Mouse (Mus musculus) B cell, adult 67 days (primary cell): ENCODE measurements around the gene Thap8. TPM values are rescaled to one million over a fixed set of nuclear protein-coding genes. Genes with fewer than 3 reads are reported as not detected.

Experiments
- total RNA-seq, 2 experiments: library from RNA; stranded (reverse); gene quantifications; 4 replicates each; pipeline ENCODE4 v1.2.4; 2023

The Thap8 gene
- total RNA-seq, result 1 to 10 TPM; 2.1 to 2.4 TPM

DNA sequence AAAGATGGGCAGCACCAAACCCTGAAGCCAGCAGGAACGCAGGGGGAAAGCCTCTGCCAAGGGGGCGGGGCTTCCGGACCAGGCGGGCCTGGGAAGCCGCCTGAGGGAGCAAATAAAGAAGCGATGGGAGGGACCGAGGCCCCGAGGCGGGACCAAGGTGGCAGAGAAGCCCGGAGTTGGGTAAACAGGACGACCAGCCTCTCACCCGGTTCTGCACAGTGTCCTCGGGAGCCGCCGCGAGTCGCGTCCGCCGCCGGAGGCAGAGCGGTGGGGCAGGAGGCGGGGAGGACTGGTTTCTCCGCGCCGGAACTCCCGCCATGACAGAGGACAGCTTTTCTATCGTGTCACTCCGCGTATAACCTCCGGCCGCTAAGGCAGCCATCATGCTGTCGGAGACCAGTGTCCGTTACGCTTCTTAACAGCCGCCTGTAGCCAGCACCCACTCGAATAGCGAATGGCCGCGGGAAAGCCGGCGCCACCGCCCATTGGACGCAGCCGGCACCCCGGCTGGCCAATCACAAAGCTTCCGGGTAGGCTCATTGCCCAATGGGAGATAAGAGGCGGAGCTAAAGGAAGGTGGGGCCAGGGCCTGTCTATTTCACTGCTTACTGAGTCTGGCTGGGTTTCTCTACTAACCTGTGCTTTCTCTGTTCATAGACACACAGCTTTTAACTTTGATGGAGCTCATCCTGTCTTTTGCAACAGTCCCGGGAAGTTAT lies at the start of gene Thap8, which contains the start of gene Wdr62:
TSS of gene Thap8 (plus strand) at position 144 of the 719 bp plus-strand sequence.
TSS of gene Wdr62 (minus strand) at position 469 of the 719 bp plus-strand sequence.

DNA sequence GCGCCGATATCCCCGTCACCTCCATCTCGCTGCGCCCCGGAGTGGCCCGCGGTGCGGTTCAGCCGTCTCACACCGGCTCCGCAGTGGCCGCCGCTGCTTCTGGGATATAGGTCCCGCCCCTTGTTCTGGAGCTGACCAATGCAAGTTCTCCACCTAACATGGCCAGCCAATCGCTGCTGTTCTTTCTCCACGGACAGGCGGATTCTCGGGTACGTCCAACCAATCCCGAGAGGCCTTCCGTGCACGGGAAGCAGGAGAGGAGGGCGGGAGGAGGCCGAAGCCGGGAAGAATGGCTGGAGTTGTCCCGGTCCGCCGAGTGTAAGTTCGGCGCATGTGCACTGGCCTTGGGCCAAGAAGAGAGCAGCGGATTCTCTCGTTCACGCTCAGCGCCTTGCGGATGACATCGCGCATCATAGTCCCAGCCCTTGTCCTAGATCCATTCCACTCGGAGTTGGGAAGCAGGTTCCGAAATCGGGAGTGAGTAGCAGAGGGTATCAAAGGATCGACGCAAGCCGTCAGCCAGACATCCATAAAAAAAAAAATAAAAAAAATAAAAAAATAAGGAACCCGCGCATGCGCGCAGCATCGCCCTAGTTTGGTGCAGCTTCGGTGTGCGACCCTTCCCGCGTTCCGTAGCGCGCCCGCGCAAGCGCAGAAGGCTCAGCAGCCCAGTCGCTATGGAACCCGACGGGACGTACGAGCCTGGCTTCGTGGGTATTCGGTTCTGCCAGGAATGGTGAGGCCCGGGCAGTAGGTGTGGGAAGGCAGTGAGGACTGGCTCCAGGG lies 48.0 kb upstream of the Thap8 start, which contains the start of the genes Polr2i and Tbcb:
TSS of gene Polr2i (plus strand) at position 280 of the 786 bp plus-strand sequence.
TSS of gene Tbcb (minus strand) at position 604 of the 786 bp plus-strand sequence.

DNA sequence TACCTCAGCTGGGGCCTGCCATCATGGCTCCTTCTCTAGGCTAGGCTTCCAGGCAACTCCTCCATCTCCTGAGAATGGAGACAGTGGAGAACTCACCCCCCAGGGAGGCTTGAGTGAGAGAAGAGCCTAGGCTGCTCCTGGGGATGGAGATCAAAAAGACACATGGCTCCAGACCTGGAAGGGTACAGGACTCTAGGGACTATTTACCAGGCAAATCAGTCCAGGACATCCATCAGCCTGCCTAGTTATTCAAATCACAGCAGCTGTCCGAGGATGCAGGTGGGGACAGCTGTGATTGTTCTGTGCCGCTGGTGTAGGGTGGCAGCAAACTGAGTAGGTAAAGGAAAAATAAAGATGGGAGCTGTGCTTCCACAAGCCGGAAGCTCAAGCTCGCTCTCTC lies 44.3 kb upstream of the Thap8 start, which contains the start of gene Ovol3:
TSS of gene Ovol3 (minus strand) at position 101 of the 400 bp plus-strand sequence.

DNA sequence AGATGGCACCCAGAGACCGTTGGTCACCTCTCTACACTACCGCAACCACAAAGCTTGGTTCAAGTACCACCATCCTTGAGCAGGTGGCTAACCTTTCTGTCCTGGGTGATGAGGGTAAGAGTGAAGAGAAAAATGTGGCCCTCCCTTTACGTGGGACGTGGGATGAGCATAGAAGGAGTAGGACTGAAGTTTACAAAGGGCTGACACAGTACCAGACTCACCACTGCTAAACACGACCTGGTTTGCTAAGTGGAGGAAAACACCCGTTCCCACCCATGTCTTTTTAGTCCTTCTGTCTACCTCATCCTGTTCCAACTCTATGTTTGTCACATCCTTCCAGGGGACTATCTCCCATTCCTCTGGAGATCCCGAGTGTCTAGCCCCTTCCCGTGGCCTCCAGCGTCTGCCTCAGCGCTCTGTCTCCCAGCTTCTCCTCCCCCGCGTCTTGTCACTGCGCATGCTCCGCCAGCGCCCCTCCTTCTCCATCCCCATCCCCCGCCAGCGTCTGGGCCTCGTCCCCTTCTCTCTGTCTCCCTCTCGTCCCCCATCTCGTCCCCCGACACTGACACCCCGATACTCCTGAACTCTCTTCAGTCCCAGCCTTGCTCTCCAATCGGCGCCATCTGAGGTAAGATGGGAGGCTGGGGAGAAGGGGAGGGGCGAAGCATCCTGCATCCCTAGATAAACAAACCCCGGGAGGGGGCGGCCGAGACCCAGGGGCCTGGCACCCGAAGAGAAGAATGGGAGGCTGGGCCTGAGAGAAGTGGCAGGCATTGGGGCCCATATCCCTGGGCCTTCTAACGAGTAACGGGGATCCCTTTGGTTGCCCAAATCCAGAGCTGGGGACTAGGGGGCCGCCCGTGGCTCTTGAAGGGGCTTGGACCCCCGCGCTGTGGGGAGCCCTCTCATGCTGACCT lies 11.6 kb downstream of the Thap8 start, which contains the start of gene Clip3:
TSS of gene Clip3 (plus strand) at position 514 of the 917 bp plus-strand sequence.

DNA sequence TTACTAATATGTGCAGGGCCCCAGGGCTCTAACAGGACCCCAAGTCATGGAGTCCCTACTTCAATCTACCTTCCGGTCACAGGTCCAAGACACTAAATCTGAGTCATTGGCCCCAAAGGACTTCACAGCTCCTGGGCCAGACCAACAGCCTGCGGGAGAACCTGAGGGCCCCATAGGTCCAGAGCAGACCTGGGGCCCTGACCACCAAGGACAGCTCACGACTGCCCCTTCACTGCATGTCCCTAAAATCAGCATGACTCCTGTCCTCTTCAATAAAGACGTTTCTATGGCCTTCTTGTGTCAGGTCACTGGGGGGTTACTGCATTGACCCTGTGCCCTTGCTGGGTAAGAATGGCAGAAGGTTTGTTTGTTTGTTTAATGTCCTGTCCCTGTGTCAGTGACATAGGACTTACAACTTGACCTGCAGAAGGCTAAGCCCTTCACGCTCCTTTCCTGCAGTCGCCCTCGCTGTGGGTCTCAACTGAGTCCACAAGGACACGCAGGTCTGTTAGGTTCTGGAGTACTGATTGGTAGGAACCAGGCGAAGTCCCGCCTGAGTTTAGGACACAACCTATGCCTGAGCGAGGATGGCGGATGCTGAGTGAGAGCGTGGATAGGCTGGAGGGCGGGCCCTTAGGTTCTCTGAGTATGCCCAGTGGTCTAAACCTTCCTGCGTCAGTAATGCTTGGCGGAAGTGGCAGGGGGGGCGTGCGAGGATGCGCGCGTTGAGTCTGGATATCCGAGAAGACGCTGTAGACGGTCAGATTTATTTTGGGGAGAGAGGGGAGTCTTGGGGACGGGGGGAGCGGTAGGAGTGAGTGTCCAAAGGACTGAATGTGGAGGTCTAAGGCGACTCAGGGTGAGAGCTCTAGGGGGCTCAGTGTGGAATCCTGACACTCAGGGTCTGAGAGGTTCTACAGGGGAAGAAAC lies 28.4 kb downstream of the Thap8 start, which contains the start of gene Alkbh6:
TSS of gene Alkbh6 (plus strand) at position 642 of the 930 bp plus-strand sequence.

DNA sequence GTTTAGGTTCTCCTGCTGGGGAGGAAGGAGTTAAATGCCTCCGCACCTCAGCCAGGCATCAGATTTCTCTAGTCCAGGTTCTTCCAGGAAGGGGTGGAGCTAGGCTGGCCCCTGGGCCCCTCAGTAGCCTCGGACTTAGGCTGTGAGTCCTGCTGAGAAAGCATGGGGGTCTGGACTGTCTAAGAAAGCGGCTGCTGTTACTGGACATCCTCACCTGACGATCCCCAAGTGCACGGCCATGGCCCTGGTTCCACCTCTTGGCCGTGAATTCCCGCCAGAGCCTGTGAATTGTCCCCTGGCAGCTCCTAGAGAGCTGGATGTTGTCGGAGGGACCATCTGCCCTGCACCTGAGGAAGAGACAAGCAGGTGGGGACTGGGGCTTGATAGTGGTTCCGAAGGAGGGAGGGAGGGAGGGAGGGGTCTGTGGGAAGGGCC lies 34.8 kb downstream of the Thap8 start, which contains the start of gene Syne4:
TSS of gene Syne4 (plus strand) at position 87 of the 435 bp plus-strand sequence.

DNA sequence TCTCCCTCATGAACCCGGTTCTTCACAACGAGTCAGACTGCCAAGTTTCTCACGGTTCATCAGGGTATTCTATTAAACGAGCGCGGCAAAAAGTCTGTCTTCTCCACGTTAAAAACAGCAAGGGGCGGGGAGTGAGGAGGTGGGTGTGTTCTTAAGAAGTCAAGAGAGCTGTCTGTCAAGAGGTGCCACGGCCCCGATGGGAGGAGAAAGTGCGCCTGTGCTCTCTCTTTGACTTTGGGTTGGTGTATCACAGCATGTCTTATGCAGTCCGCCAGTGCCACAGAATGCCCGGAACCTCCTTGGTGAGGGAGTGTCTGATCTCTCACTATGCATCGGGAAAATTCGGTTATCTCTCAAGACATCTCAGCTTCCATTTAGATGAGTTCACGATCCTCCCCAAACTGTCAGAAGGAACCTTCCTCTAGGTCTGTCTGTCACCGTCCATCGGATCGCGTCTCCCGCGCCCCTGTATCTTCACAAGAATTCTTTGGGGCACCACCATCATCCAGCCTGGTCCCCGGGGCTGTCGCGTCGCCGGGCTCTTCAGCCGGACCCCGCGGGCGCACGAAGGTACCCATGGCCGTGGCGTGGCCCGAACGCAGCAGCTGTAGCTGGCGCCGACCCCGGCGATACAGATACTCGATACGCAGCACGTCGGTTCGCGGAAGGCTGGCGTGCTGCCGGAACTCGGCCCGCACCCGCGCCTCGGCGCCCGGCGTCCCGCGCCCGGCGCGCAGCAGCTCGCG lies 41.8 kb downstream of the Thap8 start, which contains the start of gene E130208F15Rik:
TSS of gene E130208F15Rik (plus strand) at position 202 of the 746 bp plus-strand sequence.

DNA sequence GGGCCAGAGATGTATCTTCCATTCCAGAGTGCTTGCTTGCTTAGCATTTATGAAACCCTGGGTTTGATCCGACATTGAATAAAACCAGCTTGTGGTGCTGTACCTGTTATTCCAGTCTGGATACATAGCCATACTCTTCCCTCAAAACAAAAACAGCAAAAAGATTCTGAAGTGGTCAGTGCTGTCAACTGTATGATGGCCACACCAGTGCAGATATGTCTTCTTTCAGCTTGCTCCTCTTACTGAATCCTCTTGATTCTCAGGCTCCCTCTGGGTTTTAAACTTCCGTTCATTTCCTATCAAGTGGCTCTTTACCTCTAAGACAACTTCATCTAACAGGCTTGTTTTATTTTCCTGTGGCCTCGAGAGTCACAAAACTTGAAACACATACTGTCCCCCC lies 43.9 kb downstream of the Thap8 start, which contains the start of gene Sdhaf1:
TSS of gene Sdhaf1 (minus strand) at position 101 of the 400 bp plus-strand sequence.

Other genes with a start within 250 kb of the Thap8 start
- 1 to 10 TPM; 4.7 to 5.9 TPM for gene Zfp14, start 228.7 kb upstream of the Thap8 start, total RNA-seq
- 1 to 10 TPM; 5.9 to 7.3 TPM for gene Zfp82, start 207.2 kb upstream of the Thap8 start, total RNA-seq
- not detected for gene Gm26920, start 189.7 kb upstream of the Thap8 start, total RNA-seq
- gene Zfp566, start 189.6 kb upstream of the Thap8 start, total RNA-seq, result 10 to 100 TPM in 1 of 2 experiments, 1 to 10 TPM in 1; 7.1 to 12.0 TPM
- gene Zfp260, start 185.3 kb upstream of the Thap8 start, total RNA-seq, result 10 to 100 TPM; 33.0 to 37.9 TPM
- gene Zfp382, start 158.2 kb upstream of the Thap8 start, total RNA-seq, result 10 to 100 TPM; 14.4 to 18.9 TPM
- gene Zfp146, start 110.3 kb upstream of the Thap8 start, total RNA-seq, result 10 to 100 TPM; 50.1 to 55.0 TPM
- not detected for gene Cox7a1, start 96.0 kb upstream of the Thap8 start, total RNA-seq
- gene Capns1, start 81.3 kb upstream of the Thap8 start, total RNA-seq, result 100 to 1,000 TPM; 183 to 185 TPM
- gene Polr2i, start 48.1 kb upstream of the Thap8 start, total RNA-seq, result 10 to 100 TPM; 46.5 to 48.1 TPM
- 10 to 100 TPM; 35.6 to 44.1 TPM for gene Tbcb, start 47.8 kb upstream of the Thap8 start, total RNA-seq
- gene Ovol3, start 44.4 kb upstream of the Thap8 start, total RNA-seq, result not detected
- 1 to 10 TPM; 4.6 to 9.2 TPM for gene Wdr62, start 325 bp downstream of the Thap8 start, total RNA-seq
- not detected for gene Clip3, start 11.6 kb downstream of the Thap8 start, total RNA-seq
- 10 to 100 TPM; 63.1 to 67.2 TPM for gene Alkbh6, start 28.6 kb downstream of the Thap8 start, total RNA-seq
- gene Syne4, start 34.7 kb downstream of the Thap8 start, total RNA-seq, result 1 to 10 TPM; 2.2 to 3.6 TPM
- gene E130208F15Rik, start 41.6 kb downstream of the Thap8 start, total RNA-seq, result 1 to 10 TPM; 3.9 to 6.6 TPM
- gene Sdhaf1, start 43.8 kb downstream of the Thap8 start, total RNA-seq, result 10 to 100 TPM; 11.4 to 20.5 TPM
- gene Lrfn3, start 82.7 kb downstream of the Thap8 start, total RNA-seq, result not detected
- 10 to 100 TPM; 68.2 to 78.3 TPM for gene Tyrobp, start 133.7 kb downstream of the Thap8 start, total RNA-seq
- 10 to 100 TPM; 48.5 to 50.5 TPM for gene Hcst, start 139.8 kb downstream of the Thap8 start, total RNA-seq
- gene Nfkbid, start 141.6 kb downstream of the Thap8 start, total RNA-seq, result 100 to 1,000 TPM; 400 to 437 TPM
- not detected for gene Aplp1, start 165.4 kb downstream of the Thap8 start, total RNA-seq
- not detected for gene Kirrel2, start 177.6 kb downstream of the Thap8 start, total RNA-seq
- gene Nphs1, start 178.2 kb downstream of the Thap8 start, total RNA-seq, result not detected
- not detected for gene Prodh2, start 213.5 kb downstream of the Thap8 start, total RNA-seq